ENCODE assay signal across 19 mouse cellular contexts in the genomic region with DNA sequence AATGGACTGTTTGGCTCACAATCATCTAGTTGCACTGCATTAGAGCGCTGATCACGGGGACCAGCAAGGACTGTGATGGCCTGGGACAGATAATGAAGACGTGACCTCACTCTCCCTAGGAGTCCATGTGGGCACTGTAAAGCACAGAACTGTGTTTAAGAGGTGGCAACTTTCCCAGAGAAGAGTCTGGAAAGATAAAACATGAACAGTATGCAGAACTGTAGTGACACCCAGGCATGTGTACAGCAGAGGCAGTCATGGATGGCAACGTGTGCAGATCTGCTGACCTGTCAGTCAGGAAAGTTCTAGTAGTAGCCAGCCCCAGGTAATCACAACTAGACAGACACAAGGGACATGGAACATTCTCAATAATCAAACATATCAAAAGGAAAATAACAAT.
DNase-seq lines count a peak whose midpoint lies in the region; ATAC-seq and TF ChIP-seq lines count a peak whose summit lies in the region.
"Had no signal": no experiment of that assay in that cellular context is flagged by ENCODE, and none has a peak within 500 bp of the region (broad histone marks: within the 10 kb centered on the region; RNA-seq: fewer than 3 reads in every experiment).

No protein-coding gene starts in this region.

- H3K4me1 ChIP-seq in heart, embryonic 10.5 days = no peaks in the 10 kb centered on the region
- H3K4me1 ChIP-seq in small intestine, adult 2 months (ENCODE audit: control insufficient read depth, insufficient read depth, insufficient read length, low read length) = peaks cover 7% of the 10 kb centered on the region
- H3K4me1 ChIP-seq: embryonic facial prominence, embryonic 10.5 days; embryonic facial prominence, embryonic 12.5 days; forebrain, embryonic 13.5 days had no signal

- no peaks in the 10 kb centered on the region for H3K27me3 ChIP-seq in heart, embryonic 10.5 days (ENCODE audit: insufficient read depth, poor library complexity, severe bottlenecking)
- H3K27me3 ChIP-seq in small intestine, adult 2 months (ENCODE audit: control insufficient read depth, insufficient read depth, low read length) = no peaks in the 10 kb centered on the region
- H3K27me3 ChIP-seq: embryonic facial prominence, embryonic 12.5 days; forebrain, embryonic 13.5 days; forebrain, embryonic 15.5 days; Patski had no signal

- no peak for TF ChIP-seq POLR2A in small intestine, adult 2 months (IDR thresholded peaks at IDR 0.05; ENCODE audit: low read depth, low read length)

- intact Hi-C loops in heart, postnatal 36 days (cut with DNase I) = no loop called here

- no peak for DNase-seq in frontal cortex, adult 2 months (ENCODE audit: extremely low spot score in 1 of 2, low spot score in 1 of 2)
- DNase-seq in heart, embryonic 10.5 days (ENCODE audit: low spot score) = peak; percentile 24
- DNase-seq in heart, postnatal 36 days = no peak
- DNase-seq in cerebellum, adult 9-11 months = no peak
- DNase-seq: adrenal gland, adult 8-10 months; adrenal gland, postnatal 14 days; adrenal gland, postnatal 36 days; cerebellum, adult 11-12 months; cerebellum, adult 2 months; cerebellum, adult 9-10 months; cerebellum, postnatal 14 days had no signal

- no peak overlapping the region for H3K27ac ChIP-seq in heart, embryonic 10.5 days
- H3K27ac ChIP-seq in small intestine, adult 2 months (ENCODE audit: insufficient read depth, low read depth, low read length) = peak overlapping the region; percentile 32; the same call in 1 of the 2 replicates
- H3K27ac ChIP-seq: embryonic facial prominence, embryonic 10.5 days; embryonic facial prominence, embryonic 12.5 days; forebrain, embryonic 13.5 days; forebrain, embryonic 15.5 days had no signal

- H3K36me3 ChIP-seq in heart, embryonic 10.5 days = no peaks in the 10 kb centered on the region; the same call in 1 of the 2 replicates
- H3K36me3 ChIP-seq in small intestine, adult 2 months (ENCODE audit: control insufficient read depth, insufficient read depth, low read length) = no peaks in the 10 kb centered on the region
- H3K36me3 ChIP-seq: embryonic facial prominence, embryonic 10.5 days; embryonic facial prominence, embryonic 12.5 days; forebrain, embryonic 15.5 days had no signal

- WGBS in heart, embryonic 10.5 days = 72% methylated on average over 4 of the region's 4 CpGs
- 80% methylated on average over 4 of the region's 4 CpGs for WGBS in small intestine, adult 2 months

- ATAC-seq in frontal cortex, adult (ENCODE audit: low TSS enrichment) = peak; percentile 55
- ATAC-seq: activated CD4-positive, CD25-positive, alpha-beta regulatory T cell, adult 4 months; forebrain, embryonic 13.5 days; forebrain, embryonic 15.5 days; Patski had no signal

- no peak overlapping the region for H3K4me3 ChIP-seq in heart, embryonic 10.5 days
- H3K4me3 ChIP-seq in small intestine, adult 2 months (ENCODE audit: low read depth, low read length) = no peak overlapping the region
- H3K4me3 ChIP-seq: embryonic facial prominence, embryonic 10.5 days; embryonic facial prominence, embryonic 12.5 days; forebrain, embryonic 13.5 days; forebrain, embryonic 15.5 days had no signal

- TF ChIP-seq CTCF in small intestine, adult 2 months (IDR thresholded peaks at IDR 0.05; ENCODE audit: extremely low read depth, insufficient read length, insufficient replicate concordance, low read depth, low read length) = no peak

- H3K9me3 ChIP-seq in heart, embryonic 10.5 days = 0 out of 2 replicates have a peak, but pooled peaks cover 2% of the 10 kb centered on the region
- H3K9me3 ChIP-seq: embryonic facial prominence, embryonic 12.5 days; forebrain, embryonic 13.5 days; forebrain, embryonic 15.5 days had no signal
